Mouse (Mus musculus) limb, embryonic 14.5 days (tissue): Measurements from ENCODE around the gene Nkx6-1. TPM values are rescaled to one million over a fixed set of nuclear protein-coding genes. Genes with fewer than 3 reads are reported as not detected.

Source experiments
- ATAC-seq: fragments of 200-750 bp; cut with Nextera tagmentation; 2 replicates; pipeline ENCODE4 v1.8.0; 2017; ENCODE audit warnings: low read depth, moderate number of reproducible peaks, moderate TSS enrichment; ENCODE audit not compliant: low FRiP score
- DNase-seq: peaks from one replicate; pipeline ENCODE4 v3.0.0-alpha.2; 2015; ENCODE audit warnings: low spot score
- H3K27ac ChIP-seq: fragments of 300-500 bp; sonication (generic); replicated peaks from 2 replicates; pipeline ENCODE4 v1.5.1; 2014; ENCODE audit warnings: low read depth, mild to moderate bottlenecking, low read length, moderate library complexity, mixed read lengths
- H3K27me3 ChIP-seq: fragments of 300-500 bp; sonication (generic); 2 replicates; pipeline ENCODE4 v1.6.1; 2014; ENCODE audit warnings: low read length, mixed read lengths; ENCODE audit not compliant: control insufficient read depth, insufficient read depth
- H3K36me3 ChIP-seq: fragments of 300-500 bp; sonication (generic); 2 replicates; pipeline ENCODE4 v1.6.1; 2014; ENCODE audit warnings: mild to moderate bottlenecking, low read length, moderate library complexity, mixed read lengths; ENCODE audit not compliant: control insufficient read depth, insufficient read depth
- H3K4me1 ChIP-seq: fragments of 300-500 bp; sonication (generic); 2 replicates; pipeline ENCODE4 v1.6.1; 2014; ENCODE audit warnings: antibody characterized with exemption, low read length, mixed read lengths; ENCODE audit not compliant: control insufficient read depth, insufficient read depth
- H3K4me2 ChIP-seq: fragments of 300-500 bp; sonication (generic); replicated peaks from 2 replicates; pipeline ENCODE4 v1.6.1; 2014; ENCODE audit warnings: low read depth, mild to moderate bottlenecking, low read length, moderate library complexity; ENCODE audit not compliant: severe bottlenecking
- H3K4me3 ChIP-seq: fragments of 300-500 bp; sonication (generic); replicated peaks from 2 replicates; pipeline ENCODE4 v1.5.1; 2014; ENCODE audit warnings: low read length
- H3K9ac ChIP-seq: fragments of 300-500 bp; sonication (generic); 2 replicates; pipeline ENCODE4 v1.6.1; 2014; ENCODE audit warnings: mild to moderate bottlenecking, low read depth, low read length, moderate library complexity; ENCODE audit not compliant: severe bottlenecking
- H3K9me3 ChIP-seq: fragments of 300-500 bp; sonication (generic); 2 replicates; pipeline ENCODE4 v1.6.1; 2016; ENCODE audit warnings: low read length; ENCODE audit not compliant: control insufficient read depth
- POLR2A ChIP-seq: fragments of 200-500 bp; IDR thresholded peaks from 2 replicates; pipeline ENCODE4 v1.8.0; 2012; ENCODE audit warnings: inconsistent platforms, mild to moderate bottlenecking, moderate library complexity, borderline replicate concordance; ENCODE audit not compliant: insufficient read depth, insufficient read length; ENCODE audit errors: extremely low read depth
- WGBS: fragments of 180-500 bp; shearing (Covaris S2); extraction: QIAGEN DNeasy Blood & Tissue Kit; methylation state at CpG from one replicate; pipeline ENCODE4 v1.1.7; 2014; 5-methylcytosine and 5-hydroxymethylcytosine counted together
- polyA plus RNA-seq, 2 experiments: library from polyadenylated mRNA; depleted of rRNA in 1 of 2; stranded (reverse) in 1 of 2; unstranded in 1 of 2; fragments of >200 nt; fragmentation: Nextera tagmentation in 1 of 2; extraction: Ambion mirVana in 1 of 2; gene quantifications; 2 replicates each; pipeline versions ENCODE4 v1.2.1 to v1.2.3; 2012 to 2014

Gene Nkx6-1
- polyA plus RNA-seq, 2 experiments, result 0.10 to 0.25 TPM

- no peak for ATAC-seq
- Histone ChIP-seq H3K4me1 (peaks cover 7% of the 10 kb centered on the region), H3K4me3 (peak overlapping the region; percentile 18), H3K4me2 (0 out of 2 replicates have a peak overlapping the region, but pooled peaks have one; percentile 10), H3K9ac (no peak overlapping the region), H3K9me3 (no peaks in the 10 kb centered on the region), H3K36me3 (no peaks in the 10 kb centered on the region), H3K27me3 (peaks cover 65% of the 10 kb centered on the region), H3K27ac (no peak overlapping the region)
- no peak for TF ChIP-seq POLR2A
- no peak for DNase-seq
- WGBS, result 4% methylated on average over 52 of the region's 53 CpGs
Measured at GRCm38 (mm10) chr5:101647726-101648686, 16.8 kb downstream of the Nkx6-1 start.

- Histone ChIP-seq H3K4me3 (no peak overlapping the region), H3K9ac (no peak overlapping the region), H3K27ac (no peak overlapping the region), H3K4me2 (no peak overlapping the region), H3K36me3 (no peaks in the 10 kb centered on the region), H3K4me1 (peaks cover 7% of the 10 kb centered on the region), H3K27me3 (peaks cover 69% of the 10 kb centered on the region), H3K9me3 (no peaks in the 10 kb centered on the region)
- DNase-seq (no peak), ATAC-seq (no peak)
- 19% methylated on average over 20 of the region's 20 CpGs for WGBS
- TF ChIP-seq POLR2A, result no peak
Measured at GRCm38 (mm10) chr5:101646961-101647575, 17.7 kb downstream of the Nkx6-1 start.

- Histone ChIP-seq H3K36me3 (no peaks in the 10 kb centered on the region), H3K4me1 (peaks cover 7% of the 10 kb centered on the region), H3K27me3 (peaks cover 69% of the 10 kb centered on the region), H3K9me3 (no peaks in the 10 kb centered on the region), H3K9ac (no peak overlapping the region), H3K4me3 (no peak overlapping the region), H3K4me2 (no peak overlapping the region), H3K27ac (no peak overlapping the region)
- 76% methylated on average over 8 of the region's 8 CpGs for WGBS
- no peak for DNase-seq
- TF ChIP-seq POLR2A, result no peak
- ATAC-seq, result no peak
Measured at GRCm38 (mm10) chr5:101645071-101645470, 19.7 kb downstream of the Nkx6-1 start.

GRCm38 (mm10) chr5:101638101-101638500 lies 26.7 kb downstream of the Nkx6-1 start:
- H3K4me1 ChIP-seq, result no peaks in the 10 kb centered on the region
- TF ChIP-seq POLR2A, result no peak
- 82% methylated on average over 4 of the region's 4 CpGs for WGBS
- H3K4me3 ChIP-seq, result no peak overlapping the region
- no peak for DNase-seq
- no peak overlapping the region for H3K4me2 ChIP-seq
- no peaks in the 10 kb centered on the region for H3K36me3 ChIP-seq
- no peak for ATAC-seq
- no peak overlapping the region for H3K27ac ChIP-seq
- peaks cover 9% of the 10 kb centered on the region for H3K27me3 ChIP-seq
- no peaks in the 10 kb centered on the region for H3K9me3 ChIP-seq
- H3K9ac ChIP-seq, result no peak overlapping the region

Other genes with a start within 250 kb of the Nkx6-1 start
- gene Cds1, start 100.1 kb upstream of the Nkx6-1 start, polyA plus RNA-seq (2012; rRNA removed), result 5.9 and 6.7 TPM in 2 replicates
- 7.8 and 9.2 TPM in 2 replicates for gene Cds1, start 100.1 kb upstream of the Nkx6-1 start, polyA plus RNA-seq (2014; fragmentation: Nextera tagmentation; extraction: Ambion mirVana)